Mouse (Mus musculus) monocyte, adult 5-6 weeks (primary cell): Measurements from ENCODE around the gene Cdk15. TPM values are rescaled to one million over a fixed set of nuclear protein-coding genes. Genes with fewer than 3 reads are reported as not detected.
A peak's percentile ranks its signal among the peaks of the same experiment; 100 is the strongest.

Source experiments
- ATAC-seq: fragments of 153-309, 156-312 bp; replicated peaks from 2 replicates; pipeline ENCODE4 v1.8.0; 2017; ENCODE audit warnings: mild to moderate bottlenecking; ENCODE audit not compliant: low TSS enrichment, insufficient number of reproducible peaks, severe bottlenecking, poor library complexity, low FRiP score
- total RNA-seq: library from RNA; stranded (forward); fragments of 200-1000, 200-491, 200-594 nt; gene quantifications from 3 replicates; pipeline ENCODE4 v1.2.3, GENCODE M21; 2017

Gene Cdk15
- total RNA-seq = 0.21 TPM in 1 of 3 replicates, not detected in the others

GRCm38 (mm10) chr1:59256751-59257231, at the start of gene Cdk15:
Cdk15 (plus strand) TSS chr1:59256906.
- no peak for ATAC-seq

- ATAC-seq = no peak
Observed at GRCm38 (mm10) chr1:59208331-59208730, 48.4 kb upstream of the Cdk15 start.

GRCm38 (mm10) chr1:59211651-59212050, 45.1 kb upstream of the Cdk15 start:
- ATAC-seq = no peak

- ATAC-seq = no peak
Observed at GRCm38 (mm10) chr1:59212076-59212779, 44.5 kb upstream of the Cdk15 start.

DNA sequence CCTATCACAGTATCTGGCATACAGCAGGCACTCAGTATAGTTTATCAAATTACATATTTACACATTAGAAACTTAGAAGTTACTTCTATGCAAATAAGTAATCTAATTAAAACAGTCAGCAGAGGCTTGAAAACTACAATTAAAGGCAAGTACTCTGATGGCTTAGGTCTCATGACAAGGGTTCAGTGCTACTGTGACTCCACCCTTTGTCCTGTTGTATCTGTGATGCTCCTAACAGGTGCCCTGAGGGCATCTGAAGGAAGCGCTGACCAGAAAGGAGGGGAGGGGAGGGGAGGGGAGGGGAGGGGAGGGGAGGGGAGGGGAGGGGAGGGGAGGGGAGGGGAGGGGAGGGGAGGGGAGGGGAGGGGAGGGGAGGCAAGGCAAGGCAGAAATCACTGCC, 43.8 kb upstream of the Cdk15 start:
- ATAC-seq = no peak

GRCm38 (mm10) chr1:59215446-59215845, 41.3 kb upstream of the Cdk15 start:
- ATAC-seq = no peak

- no peak for ATAC-seq
Observed at GRCm38 (mm10) chr1:59220371-59220770, 36.3 kb upstream of the Cdk15 start.

DNA sequence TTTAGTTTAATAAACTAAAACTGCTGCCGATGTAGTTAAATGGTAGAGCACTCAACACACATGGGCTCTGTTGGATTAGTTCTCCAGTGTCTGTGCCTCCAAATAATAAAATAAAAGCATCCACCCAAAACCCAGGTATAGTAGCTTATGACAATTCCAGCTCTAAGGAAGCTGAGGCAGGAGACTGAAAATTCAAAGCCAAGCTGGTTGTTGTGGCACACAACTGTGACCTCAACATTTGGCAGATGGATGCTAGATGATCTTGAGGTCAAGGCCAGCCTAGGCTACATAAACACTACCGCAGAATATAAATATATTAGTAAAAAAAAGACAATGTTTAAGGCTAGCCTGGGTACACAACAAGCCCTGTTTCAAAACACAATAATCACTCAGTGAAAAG, 35.1 kb upstream of the Cdk15 start:
- ATAC-seq = no peak

GRCm38 (mm10) chr1:59222101-59222825, 34.4 kb upstream of the Cdk15 start:
- no peak for ATAC-seq

- ATAC-seq = no peak
Observed at GRCm38 (mm10) chr1:59228552-59228951, 28.2 kb upstream of the Cdk15 start.

GRCm38 (mm10) chr1:59229187-59229586, 27.5 kb upstream of the Cdk15 start:
- no peak for ATAC-seq

DNA sequence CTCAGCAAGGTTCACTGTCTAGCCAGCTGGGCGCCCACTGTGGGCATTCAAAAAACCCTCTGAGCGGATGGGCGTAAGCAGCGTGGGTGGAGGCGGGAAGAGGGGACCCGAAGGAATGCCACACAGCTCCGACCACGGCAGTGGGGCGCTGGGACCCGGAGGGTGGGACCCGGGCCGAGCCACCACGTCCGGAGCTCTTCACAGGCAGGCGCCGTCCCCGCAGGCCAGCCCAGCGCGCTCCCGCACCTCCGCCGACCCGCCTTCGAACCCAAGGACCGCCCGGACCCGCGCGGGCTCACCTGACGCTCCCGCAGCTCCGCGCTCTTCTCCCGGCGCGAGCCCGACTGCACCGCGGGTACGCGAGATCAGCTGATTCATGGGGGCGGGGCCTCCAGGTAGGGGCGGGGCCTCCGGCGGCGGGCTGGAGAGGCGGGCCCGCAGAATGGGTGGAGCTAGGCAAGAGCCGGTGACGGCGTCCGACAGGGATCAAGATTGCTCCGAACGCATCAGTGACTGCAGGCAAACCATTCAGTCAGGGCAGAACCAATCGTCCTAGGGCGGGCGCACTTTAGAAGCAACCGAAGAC, 19.8 kb upstream of the Cdk15 start, which contains the start of gene Als2:
Gene Als2, minus strand, starts transcription at position 376 of the 586 bp plus-strand sequence.
- ATAC-seq = peak; percentile 94

GRCm38 (mm10) chr1:59237614-59238211, 19.0 kb upstream of the Cdk15 start:
- ATAC-seq = peak; percentile 60

GRCm38 (mm10) chr1:59243770-59244169, 12.9 kb upstream of the Cdk15 start:
- no peak for ATAC-seq

GRCm38 (mm10) chr1:59247602-59248001, 9.1 kb upstream of the Cdk15 start:
- ATAC-seq = no peak

- no peak for ATAC-seq
Observed at GRCm38 (mm10) chr1:59252762-59253161, 3.9 kb upstream of the Cdk15 start.

DNA sequence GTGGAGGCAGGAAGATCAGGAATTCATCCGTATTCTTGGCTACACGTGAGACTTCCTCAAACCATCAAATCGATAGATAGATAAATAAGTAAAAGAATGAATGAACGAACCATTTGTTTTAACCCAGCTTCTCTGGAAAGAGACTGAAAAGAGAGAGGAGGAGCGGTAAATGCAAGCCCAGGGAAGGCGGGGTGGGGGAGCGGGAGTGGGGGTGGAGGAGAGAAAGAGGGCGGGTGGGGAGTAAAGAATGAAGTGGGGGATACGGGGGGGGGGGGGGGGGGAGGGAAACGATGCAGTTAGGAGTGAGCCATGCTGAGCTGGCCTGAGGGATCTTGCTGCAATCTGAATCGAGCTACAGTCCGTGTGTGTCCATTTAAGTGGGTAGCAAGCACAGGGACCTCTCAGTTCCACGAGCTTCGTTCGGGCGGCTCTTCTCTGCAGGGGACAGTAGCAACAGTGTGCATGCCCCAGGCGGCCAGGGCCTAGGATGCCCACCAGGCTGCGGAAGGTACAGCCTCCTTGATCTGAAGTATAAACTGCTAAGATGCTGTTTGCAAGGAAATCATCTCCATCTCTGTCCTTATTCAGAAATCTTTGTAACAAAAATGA, 3.3 kb upstream of the Cdk15 start:
- ATAC-seq = no peak

DNA sequence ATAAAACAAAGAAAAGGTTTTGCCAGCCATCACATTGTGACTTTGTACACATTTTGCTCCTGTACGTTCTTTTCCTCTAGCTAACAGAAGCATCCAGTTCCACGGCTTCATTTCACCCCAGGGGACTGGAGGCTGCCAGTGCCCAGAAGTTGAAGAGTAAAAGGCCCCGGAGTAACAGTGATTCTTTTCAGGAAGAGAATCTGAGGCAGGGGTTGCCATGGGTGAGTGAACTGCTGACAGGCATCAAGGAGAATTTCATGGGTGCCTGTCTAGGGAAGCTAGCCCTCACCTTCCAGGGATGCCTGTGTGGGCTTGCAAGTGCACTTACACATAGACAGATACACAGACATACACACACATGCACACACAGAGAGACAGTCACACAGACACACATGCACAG, 1.0 kb downstream of the Cdk15 start:
- ATAC-seq = no peak

DNA sequence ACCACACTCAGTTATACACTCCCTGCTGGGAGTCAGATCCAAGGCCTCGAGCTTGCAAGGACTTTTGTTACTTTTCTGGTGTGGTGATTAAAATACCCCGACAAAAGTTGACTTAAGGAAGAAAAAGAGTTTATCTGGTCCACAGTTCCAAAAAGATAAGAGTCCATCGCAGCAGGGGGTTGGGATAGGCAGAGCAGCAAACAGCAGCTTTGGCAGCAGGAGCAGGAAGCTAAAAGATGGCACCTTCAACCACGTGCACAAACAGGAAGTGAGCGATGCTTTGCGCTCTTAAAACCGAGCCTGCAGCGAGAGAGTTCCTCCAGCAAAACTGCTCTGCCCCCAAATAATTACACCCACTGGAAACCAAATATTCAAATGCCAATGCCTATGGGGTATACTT, 12.2 kb downstream of the Cdk15 start:
- ATAC-seq = no peak
